Mouse (Mus musculus) splenic B cell, adult 2 months (primary cell): Measurements from ENCODE around the gene Dgcr2.

Source experiments
- DNase-seq: peaks from one replicate; pipeline ENCODE4 v3.0.0-alpha.2; 2011; ENCODE audit warnings: low read depth, low spot score
- H3K27me3 ChIP-seq: 2 replicates; pipeline ENCODE4 v1.6.1; 2012; ENCODE audit warnings: mild to moderate bottlenecking, low read length, moderate library complexity, mixed read lengths; ENCODE audit not compliant: control insufficient read depth, poor library complexity, insufficient read depth, severe bottlenecking
- H3K36me3 ChIP-seq: 2 replicates; pipeline ENCODE4 v1.6.1; 2012; ENCODE audit warnings: mild to moderate bottlenecking, low read length, moderate library complexity, mixed read lengths; ENCODE audit not compliant: control insufficient read depth, poor library complexity, insufficient read depth, severe bottlenecking

The Dgcr2 gene

GRCm38 (mm10) chr16:17801777-17802455, 96.4 kb downstream of the Dgcr2 start:
- Histone ChIP-seq H3K36me3 (no peaks in the 10 kb centered on the region), H3K27me3 (no peaks in the 10 kb centered on the region; the same call in 1 of the 2 replicates)
- DNase-seq, result no peak

- H3K27me3 ChIP-seq, result no peaks in the 10 kb centered on the region; the same call in 1 of the 2 replicates
- no peaks in the 10 kb centered on the region for H3K36me3 ChIP-seq
- DNase-seq, result no peak
Observed at GRCm38 (mm10) chr16:17799584-17799983, 98.8 kb downstream of the Dgcr2 start.

GRCm38 (mm10) chr16:17798321-17799180, 99.8 kb downstream of the Dgcr2 start:
- no peaks in the 10 kb centered on the region for H3K36me3 ChIP-seq
- DNase-seq, result no peak
- no peaks in the 10 kb centered on the region; the same call in 1 of the 2 replicates for H3K27me3 ChIP-seq

- H3K27me3 ChIP-seq, result no peaks in the 10 kb centered on the region; the same call in 1 of the 2 replicates
- H3K36me3 ChIP-seq, result no peaks in the 10 kb centered on the region
- DNase-seq, result no peak
Observed at GRCm38 (mm10) chr16:17797812-17798311, 100.5 kb downstream of the Dgcr2 start.

- Histone ChIP-seq H3K27me3 (no peaks in the 10 kb centered on the region; the same call in 1 of the 2 replicates), H3K36me3 (no peaks in the 10 kb centered on the region)
- no peak for DNase-seq
Observed at GRCm38 (mm10) chr16:17796971-17797811, 101.2 kb downstream of the Dgcr2 start, which contains the start of gene Scarf2. Gene Scarf2 (plus strand): TSS chr16:17797282.

- no peak for DNase-seq
- H3K36me3 ChIP-seq, result no peaks in the 10 kb centered on the region
- H3K27me3 ChIP-seq, result no peaks in the 10 kb centered on the region; the same call in 1 of the 2 replicates
Observed at GRCm38 (mm10) chr16:17796519-17796918, 101.8 kb downstream of the Dgcr2 start.

GRCm38 (mm10) chr16:17795643-17796042, 102.7 kb downstream of the Dgcr2 start:
- DNase-seq, result no peak
- no peaks in the 10 kb centered on the region; the same call in 1 of the 2 replicates for H3K27me3 ChIP-seq
- H3K36me3 ChIP-seq, result no peaks in the 10 kb centered on the region

- Histone ChIP-seq H3K36me3 (no peaks in the 10 kb centered on the region), H3K27me3 (no peaks in the 10 kb centered on the region; the same call in 1 of the 2 replicates)
- DNase-seq, result no peak
Observed at GRCm38 (mm10) chr16:17794047-17794446, 104.3 kb downstream of the Dgcr2 start.

- H3K36me3 ChIP-seq, result no peaks in the 10 kb centered on the region
- no peak for DNase-seq
- no peaks in the 10 kb centered on the region; the same call in 1 of the 2 replicates for H3K27me3 ChIP-seq
Observed at GRCm38 (mm10) chr16:17792728-17793127, 105.6 kb downstream of the Dgcr2 start.
